Mouse (Mus musculus): ENCODE measurements around the gene Aldh1a2. TPM values are rescaled to one million over a fixed set of nuclear protein-coding genes. Genes with fewer than 3 reads are reported as not detected.

Gene Aldh1a2
- polyA plus RNA-seq, 1 experiment from 2014 or later, result 24.3 TPM

DNA sequence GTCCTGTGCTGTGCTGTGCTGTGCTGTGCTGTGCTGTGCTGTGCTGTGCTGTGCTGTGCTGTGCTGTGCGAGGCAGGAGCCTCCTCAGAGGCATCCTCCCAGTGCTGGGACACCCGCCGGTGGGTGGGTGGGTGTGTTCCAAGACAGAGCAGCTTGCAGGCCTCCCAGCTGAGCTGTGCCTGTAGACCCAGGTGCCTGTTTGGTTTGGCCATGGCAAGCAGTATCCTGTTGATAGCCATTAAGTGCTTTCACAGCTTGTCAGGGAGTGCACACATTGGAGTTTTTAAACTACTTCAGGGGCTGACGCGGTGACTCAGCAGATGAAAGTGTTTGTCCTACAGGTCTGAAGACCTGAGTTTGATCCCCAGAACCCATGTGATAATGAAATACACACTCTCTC is 108.5 kb downstream of the Aldh1a2 start:
- Histone ChIP-seq H3K27ac (no peak overlapping the region), H3K4me1 (replicated peaks) (peaks cover 13% of the 10 kb centered on the region), H3K4me3 (no peak overlapping the region), H3K4me2 (no peak overlapping the region), H3K9ac (no peak overlapping the region), H3K27me3 (no peaks in the 10 kb centered on the region), H3K36me3 (no peaks in the 10 kb centered on the region), H3K9me3 (replicated peaks) (no peaks in the 10 kb centered on the region)
- ATAC-seq (replicated peaks; ENCODE audit: insufficient number of reproducible peaks, insufficient read depth, low FRiP score, low read depth), result 0 out of 2 replicates have a peak, but pooled peaks have one; percentile 23
- WGBS, result 45% methylated on average over 5 of the region's 5 CpGs

DNA sequence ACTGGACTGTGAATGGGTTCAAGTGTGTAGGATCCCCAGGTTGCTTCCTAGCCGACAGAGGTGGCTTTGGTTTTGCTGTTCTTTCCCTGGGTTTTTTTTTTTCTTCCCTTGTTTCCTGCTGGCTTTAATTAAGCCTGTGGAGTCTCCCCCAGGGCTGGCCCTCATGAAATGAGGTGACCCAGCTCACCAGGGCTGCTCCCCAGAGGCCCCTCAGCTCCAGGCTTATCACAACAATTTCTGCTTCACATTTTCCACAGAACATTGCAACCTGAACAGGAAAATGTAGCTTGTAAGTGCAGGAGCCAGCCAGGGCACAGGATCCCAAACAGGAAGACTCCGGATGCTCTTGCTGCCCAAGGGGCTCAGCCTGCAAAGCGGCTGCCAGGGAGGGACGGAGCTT is 110.7 kb downstream of the Aldh1a2 start:
- H3K27ac ChIP-seq, result no peak overlapping the region
- no peaks in the 10 kb centered on the region for H3K27me3 ChIP-seq
- no peak overlapping the region for H3K9ac ChIP-seq
- no peak overlapping the region for H3K4me3 ChIP-seq
- H3K4me1 ChIP-seq (replicated peaks), result peaks cover 13% of the 10 kb centered on the region
- H3K9me3 ChIP-seq (replicated peaks), result no peaks in the 10 kb centered on the region
- H3K36me3 ChIP-seq, result no peaks in the 10 kb centered on the region
- 52% methylated on average over 4 of the region's 4 CpGs for WGBS
- ATAC-seq (replicated peaks; ENCODE audit: insufficient number of reproducible peaks, insufficient read depth, low FRiP score, low read depth), result no peak
- H3K4me2 ChIP-seq, result no peak overlapping the region

DNA sequence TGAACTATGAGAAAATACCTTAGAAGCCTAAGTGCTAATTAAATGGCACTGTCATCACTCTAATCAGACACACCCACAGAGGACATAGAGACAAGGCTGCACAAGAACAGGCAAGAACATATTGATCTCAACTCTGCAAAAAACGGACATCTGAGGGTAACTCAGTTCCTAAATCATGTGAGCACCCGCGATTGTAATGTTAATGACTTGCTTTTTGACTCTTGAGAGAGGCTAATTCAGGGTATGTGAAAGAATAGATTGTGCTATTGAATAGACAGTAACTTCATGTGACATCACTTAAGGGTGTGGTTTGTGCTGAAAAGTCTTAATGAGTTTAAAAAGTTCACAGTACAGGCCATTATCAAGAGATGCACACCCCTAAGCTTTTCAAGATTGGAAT is 116.1 kb downstream of the Aldh1a2 start:
- ATAC-seq (replicated peaks; ENCODE audit: insufficient number of reproducible peaks, insufficient read depth, low FRiP score, low read depth), result no peak
- Histone ChIP-seq H3K4me2 (no peak overlapping the region), H3K9me3 (replicated peaks) (no peaks in the 10 kb centered on the region), H3K27ac (no peak overlapping the region), H3K9ac (no peak overlapping the region), H3K36me3 (no peaks in the 10 kb centered on the region), H3K4me1 (replicated peaks) (no peaks in the 10 kb centered on the region), H3K27me3 (0 out of 2 replicates have a peak, but pooled peaks cover 4% of the 10 kb centered on the region), H3K4me3 (no peak overlapping the region)
- WGBS, result 75% methylated on average over 3 of the region's 3 CpGs

DNA sequence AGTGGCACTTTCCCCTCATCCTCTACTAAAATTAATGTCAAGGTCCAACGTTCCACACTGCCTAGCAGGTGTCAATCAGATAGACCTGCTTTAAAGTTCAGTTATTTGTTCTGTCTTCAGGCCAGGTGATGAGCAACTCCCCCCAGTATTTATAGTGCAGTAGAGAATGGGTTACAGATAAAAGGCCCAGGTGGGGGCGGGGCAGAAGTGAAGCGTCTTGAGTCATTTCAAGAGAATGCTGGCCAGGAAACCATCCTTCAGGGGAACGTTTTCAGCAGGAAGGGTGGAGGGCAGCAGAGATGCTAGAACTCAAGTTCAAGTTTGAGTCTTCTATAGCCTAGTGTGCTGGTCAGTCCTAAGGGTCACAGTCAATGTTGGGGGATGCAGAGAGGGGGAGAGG is 121.1 kb downstream of the Aldh1a2 start:
- no peak for ATAC-seq (replicated peaks; ENCODE audit: insufficient number of reproducible peaks, insufficient read depth, low FRiP score, low read depth)
- 38% methylated on average over 4 of the region's 4 CpGs for WGBS
- no peak overlapping the region for H3K4me3 ChIP-seq
- H3K9ac ChIP-seq, result no peak overlapping the region
- no peaks in the 10 kb centered on the region for H3K36me3 ChIP-seq
- H3K9me3 ChIP-seq (replicated peaks), result no peaks in the 10 kb centered on the region
- H3K27ac ChIP-seq, result no peak overlapping the region
- H3K27me3 ChIP-seq, result 0 out of 2 replicates have a peak, but pooled peaks cover 4% of the 10 kb centered on the region
- H3K4me1 ChIP-seq (replicated peaks), result peaks cover 4% of the 10 kb centered on the region; the same call in 1 of the 2 replicates
- no peak overlapping the region for H3K4me2 ChIP-seq

DNA sequence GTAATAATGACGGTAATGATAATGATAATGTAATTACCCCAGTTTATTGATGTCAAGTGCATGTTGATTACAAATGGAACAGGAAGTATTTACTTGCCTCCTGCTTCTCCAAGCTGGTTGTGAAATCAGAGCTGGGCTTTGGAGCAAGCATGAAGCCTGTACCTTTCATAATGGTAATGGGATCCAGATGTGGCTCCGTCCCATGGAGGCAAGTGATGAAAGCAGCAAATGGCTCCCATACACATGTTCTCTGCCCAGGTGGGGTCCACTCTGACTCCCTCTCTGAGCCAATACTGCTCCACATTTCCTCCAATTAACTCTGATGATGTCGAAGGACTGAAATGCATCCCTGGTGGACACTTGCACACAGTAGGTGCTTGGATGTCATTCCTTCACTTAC is 121.8 kb downstream of the Aldh1a2 start:
- H3K4me2 ChIP-seq, result no peak overlapping the region
- no peaks in the 10 kb centered on the region for H3K36me3 ChIP-seq
- H3K9me3 ChIP-seq (replicated peaks), result no peaks in the 10 kb centered on the region
- peaks cover 4% of the 10 kb centered on the region; the same call in 1 of the 2 replicates for H3K4me1 ChIP-seq (replicated peaks)
- H3K27ac ChIP-seq, result no peak overlapping the region
- 71% methylated on average over 3 of the region's 3 CpGs for WGBS
- no peak for ATAC-seq (replicated peaks; ENCODE audit: insufficient number of reproducible peaks, insufficient read depth, low FRiP score, low read depth)
- H3K4me3 ChIP-seq, result no peak overlapping the region
- H3K9ac ChIP-seq, result no peak overlapping the region
- H3K27me3 ChIP-seq, result 0 out of 2 replicates have a peak, but pooled peaks cover 4% of the 10 kb centered on the region

DNA sequence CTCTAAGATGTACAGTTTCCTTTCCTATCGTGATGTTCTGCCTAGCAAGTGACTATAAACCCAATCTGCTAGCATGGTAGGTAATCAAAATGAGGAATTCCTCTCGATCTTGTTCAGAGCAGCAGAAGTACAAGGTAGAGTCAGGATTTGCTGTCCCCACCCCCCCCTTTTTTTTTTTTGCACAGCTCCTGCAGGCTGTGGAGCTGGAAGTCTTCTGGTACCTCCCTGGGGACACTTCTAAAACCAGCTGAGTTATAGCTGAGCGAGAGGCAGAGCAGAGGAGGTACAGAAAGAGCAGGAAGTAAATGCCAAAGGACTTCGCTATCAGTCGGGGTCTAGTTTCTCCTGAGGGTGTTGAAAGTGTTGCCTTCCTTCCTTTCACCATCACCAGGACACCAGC is 124.5 kb downstream of the Aldh1a2 start:
- Histone ChIP-seq H3K4me1 (replicated peaks) (peaks cover 4% of the 10 kb centered on the region; the same call in 1 of the 2 replicates), H3K4me2 (no peak overlapping the region), H3K36me3 (no peaks in the 10 kb centered on the region), H3K27ac (no peak overlapping the region), H3K27me3 (no peaks in the 10 kb centered on the region), H3K9ac (no peak overlapping the region), H3K9me3 (replicated peaks) (no peaks in the 10 kb centered on the region), H3K4me3 (no peak overlapping the region)
- no peak for ATAC-seq (replicated peaks; ENCODE audit: insufficient number of reproducible peaks, insufficient read depth, low FRiP score, low read depth)
- 34% methylated on average over 5 of the region's 5 CpGs for WGBS

Other genes with a start within 250 kb of the Aldh1a2 start
- 0.34 and 0.60 TPM in 2 replicates for gene Aqp9, start 47.1 kb upstream of the Aldh1a2 start, polyA plus RNA-seq (2015; fragmentation: Nextera tagmentation; extraction: Ambion mirVana)